Mouse (Mus musculus): Measurements from ENCODE around the gene Zmynd12.

The Zmynd12 gene

DNA sequence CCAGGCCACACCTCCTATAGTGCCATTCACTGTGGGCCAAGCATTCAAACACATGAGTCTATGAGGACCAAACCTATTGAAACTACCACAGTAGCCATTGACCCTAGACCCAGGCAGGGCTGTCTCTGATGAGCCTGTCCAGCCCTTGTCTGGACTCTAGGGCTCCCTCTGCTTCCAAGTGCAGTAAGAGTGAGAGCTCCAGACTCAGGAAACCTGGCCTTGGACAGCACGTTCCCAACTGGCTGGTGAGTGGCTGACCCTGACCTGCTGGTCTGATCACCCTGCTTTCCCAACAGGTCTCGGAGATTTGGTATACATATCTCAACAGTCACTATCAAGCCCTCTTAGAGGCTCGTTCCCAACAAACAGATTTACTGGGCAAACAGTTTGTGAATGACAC, 25.2 kb downstream of the Zmynd12 start:
- no peak for DNase-seq (ENCODE audit: low spot score in 2 of 2)

DNA sequence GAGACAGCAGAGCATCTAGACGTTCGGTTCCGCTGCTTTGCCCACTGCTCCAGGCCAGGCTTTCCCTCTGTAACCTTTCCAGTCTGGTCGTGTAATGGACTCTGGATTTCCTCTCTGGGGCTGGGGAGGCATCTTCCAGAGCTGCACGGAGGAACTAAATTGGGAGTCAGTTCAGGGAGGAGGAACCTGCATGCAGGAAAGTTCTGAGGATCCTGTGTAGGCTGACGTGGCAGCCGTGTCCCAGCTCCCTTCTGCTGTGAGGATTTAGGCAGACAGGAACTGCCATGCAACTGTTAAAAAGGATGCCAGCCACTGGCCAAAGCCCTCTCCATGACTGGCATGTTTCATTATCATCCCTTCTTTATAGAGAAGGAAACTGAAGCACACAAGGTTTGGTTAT, 27.8 kb downstream of the Zmynd12 start:
- DNase-seq (ENCODE audit: low spot score in 2 of 2) = no peak

DNA sequence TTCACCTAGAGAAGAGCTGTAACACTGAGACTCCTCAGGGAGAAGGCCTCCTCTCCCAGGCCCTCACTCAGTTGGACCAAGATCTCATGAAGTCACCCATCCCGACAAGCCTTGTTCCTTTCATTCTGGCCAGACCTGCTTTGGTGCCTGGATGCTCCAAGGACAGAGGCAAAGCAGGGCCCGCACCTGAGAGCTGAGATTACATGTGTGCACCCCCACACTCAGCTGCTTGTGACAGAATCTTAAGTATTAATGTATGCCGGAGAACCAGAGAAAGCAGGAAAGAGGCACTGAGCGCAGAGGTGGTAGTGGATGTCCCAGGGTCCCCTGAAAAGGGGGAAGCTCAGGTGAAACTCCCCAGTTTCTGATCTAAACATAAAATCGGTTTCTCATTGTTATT, 30.5 kb downstream of the Zmynd12 start:
- DNase-seq (ENCODE audit: low spot score in 2 of 2) = no peak

DNA sequence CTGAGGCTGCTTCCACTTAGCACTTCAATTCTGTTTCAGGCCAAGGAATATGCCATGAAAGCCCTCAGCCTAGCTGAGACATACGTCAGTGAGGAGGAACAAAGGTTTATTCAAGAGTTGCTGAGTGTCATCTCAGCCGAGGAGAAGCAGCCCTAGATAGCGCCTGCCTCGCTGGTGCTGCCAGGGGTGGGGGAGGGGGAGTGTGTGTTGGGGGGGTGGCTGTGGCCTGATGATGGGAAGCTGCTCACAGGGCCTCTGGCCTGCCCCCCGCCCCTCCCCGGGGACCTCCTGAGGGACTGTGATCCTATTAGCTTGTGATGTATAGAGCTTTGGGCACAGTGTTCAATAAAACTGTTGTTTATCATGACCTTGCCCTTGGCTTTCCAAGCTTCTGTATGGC, 30.9 kb downstream of the Zmynd12 start:
- DNase-seq (ENCODE audit: low spot score in 2 of 2) = no peak

DNA sequence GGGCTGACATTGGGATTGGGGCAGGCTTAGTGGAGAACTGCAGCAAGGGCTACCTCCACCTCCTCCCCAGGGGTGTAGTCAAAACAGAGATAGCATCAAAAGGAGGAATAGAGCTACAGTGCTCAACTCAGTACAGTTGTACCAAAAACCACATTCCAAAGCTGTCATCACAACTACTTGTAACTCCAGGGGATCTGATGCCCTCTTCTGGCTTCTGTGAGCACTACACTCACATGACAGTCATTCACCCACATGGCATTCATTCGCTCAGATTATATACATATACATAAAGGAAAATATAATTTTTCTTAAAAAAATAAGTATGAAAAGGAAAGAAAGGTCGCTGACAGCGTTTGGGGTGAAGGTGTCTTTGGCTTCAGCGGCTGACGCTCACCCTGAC, 37.7 kb downstream of the Zmynd12 start:
- peak; percentile 18 to 52 for DNase-seq (ENCODE audit: low spot score in 2 of 2)

DNA sequence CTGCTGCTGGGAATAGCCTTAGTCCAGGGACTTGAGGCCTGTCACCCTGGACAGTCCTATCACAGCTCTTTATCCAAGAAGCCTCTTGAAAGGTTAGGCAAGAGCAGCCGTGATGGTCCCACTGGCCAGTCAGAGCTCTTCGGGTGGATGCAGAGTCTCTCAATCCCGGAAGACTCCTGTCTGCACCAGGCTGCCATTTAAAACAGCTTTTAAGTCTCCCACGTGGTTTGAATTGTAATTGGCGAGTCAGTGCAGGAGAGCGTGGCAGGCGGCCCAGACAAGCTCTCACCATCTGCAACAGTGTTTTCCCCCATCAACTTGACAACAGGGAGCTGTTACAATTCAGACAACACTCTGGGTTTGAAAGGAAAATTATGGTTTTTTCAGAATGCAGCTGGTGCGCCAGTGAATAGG, 38.1 kb downstream of the Zmynd12 start:
- no peak for DNase-seq (ENCODE audit: low spot score in 2 of 2)

DNA sequence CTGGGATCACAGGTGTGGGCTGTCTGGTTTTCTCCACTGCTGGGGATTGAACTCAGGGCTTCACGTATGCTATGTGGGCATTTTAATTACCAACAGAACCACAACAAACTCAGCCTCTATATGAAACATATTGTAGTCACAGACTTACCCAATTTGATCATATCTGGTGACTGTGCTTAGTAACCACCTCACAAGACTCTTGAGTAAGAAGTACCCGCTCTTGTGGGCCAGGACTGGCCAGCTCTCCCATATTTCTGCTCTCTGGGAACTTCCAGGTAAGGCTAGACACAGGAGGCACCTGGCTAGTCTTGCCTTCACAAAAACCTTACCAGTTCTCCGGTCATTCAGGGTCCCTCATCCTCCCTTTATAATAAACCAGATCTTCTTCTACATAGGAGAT, 39.8 kb downstream of the Zmynd12 start:
- DNase-seq (ENCODE audit: low spot score in 2 of 2) = no peak

DNA sequence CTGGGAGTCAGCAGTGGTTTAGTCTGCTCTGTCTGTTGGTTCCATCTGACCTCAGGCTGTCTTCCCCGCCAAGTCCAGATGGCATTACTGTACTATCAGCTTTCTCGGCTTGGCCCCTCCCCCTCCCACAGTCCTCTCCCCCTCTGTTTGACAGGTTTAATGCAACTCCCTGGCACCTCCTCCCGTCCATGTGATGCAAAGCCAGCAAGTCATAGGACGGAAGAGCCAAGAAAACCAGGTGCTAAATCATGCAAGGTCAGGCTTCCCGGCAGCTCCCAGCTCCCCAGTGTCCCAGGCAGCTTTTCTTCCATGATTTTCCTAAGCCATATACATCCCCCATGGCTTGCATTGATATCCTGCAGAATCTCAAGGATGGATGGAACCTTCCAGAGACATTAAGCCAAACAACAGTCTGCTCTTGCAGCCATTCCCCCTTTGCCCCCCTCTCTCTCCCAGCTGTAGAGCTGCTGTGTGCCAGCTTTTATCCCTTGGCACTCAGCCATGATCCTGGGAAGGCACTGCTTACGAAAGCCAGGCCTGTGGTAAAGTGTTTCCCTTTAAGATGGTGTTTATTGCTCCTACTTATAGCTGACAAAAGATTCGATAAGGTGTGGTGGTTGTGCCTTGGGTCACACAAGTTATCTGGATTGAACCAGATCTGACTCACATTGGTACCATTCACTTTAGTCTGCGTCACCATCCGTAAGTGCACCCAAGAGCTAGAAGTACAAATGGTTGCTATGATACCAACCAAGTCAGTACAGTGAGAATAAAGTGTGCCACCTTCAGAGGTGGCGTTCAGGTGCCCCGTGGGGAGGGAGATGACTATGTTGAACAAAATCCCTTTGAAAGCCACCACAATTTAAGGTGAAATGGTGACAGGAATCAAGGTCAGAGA, 40.5 kb downstream of the Zmynd12 start:
- peak in 1 of 2 experiments; percentile 61 for DNase-seq (ENCODE audit: low spot score in 2 of 2)

DNA sequence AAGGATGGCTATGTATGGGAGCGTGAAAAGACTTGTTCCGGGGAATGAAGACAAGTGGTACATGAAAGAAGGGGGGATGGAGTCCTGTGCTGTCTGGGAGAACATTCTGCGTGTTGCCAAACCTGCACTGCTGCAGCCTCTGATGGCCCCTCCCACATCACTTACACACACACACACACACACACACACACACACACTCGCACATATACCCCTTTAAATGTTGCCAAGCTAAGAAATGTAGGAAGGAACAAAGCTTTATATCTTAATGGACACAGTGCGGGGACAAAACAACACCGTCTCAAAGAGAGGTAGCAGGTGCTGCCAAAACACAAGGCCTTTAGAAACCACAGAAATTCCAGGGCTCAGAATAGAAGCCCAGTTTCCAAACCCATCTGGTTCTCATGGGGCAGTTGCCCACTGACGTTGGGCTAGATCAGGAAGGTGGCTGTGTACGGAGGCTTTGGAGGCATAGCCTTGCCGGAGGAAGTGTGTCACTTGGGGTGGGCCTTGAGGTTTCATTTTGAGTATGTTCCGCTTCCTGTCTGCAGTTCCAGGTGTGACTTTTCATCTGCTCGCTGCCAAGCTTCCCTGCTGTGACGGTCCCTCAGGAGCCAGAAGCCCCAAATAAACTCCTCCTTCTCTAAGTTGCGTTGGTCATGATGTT, 41.3 kb downstream of the Zmynd12 start:
- DNase-seq (ENCODE audit: low spot score in 2 of 2) = peak; percentile 10 to 44

DNA sequence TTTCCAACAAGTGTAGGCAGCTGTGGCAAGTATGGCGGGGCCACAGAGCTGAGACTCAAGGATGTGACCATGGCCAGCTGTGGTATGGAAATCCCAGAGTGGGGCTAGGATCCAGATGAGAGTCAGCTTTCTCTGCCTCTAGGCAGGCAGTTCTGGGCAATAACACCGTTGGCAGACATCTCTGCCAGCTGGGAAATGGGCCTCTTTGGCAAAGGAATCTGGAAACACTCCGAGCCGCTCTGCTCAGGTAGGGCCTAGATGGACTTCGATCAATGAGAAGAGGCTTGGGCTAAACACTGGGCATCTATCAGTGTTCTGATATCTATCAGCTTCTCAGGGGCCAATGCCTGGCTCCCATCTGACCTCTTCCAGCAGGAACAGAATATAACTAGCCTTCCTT, 43.2 kb downstream of the Zmynd12 start:
- no peak for DNase-seq (ENCODE audit: low spot score in 2 of 2)

DNA sequence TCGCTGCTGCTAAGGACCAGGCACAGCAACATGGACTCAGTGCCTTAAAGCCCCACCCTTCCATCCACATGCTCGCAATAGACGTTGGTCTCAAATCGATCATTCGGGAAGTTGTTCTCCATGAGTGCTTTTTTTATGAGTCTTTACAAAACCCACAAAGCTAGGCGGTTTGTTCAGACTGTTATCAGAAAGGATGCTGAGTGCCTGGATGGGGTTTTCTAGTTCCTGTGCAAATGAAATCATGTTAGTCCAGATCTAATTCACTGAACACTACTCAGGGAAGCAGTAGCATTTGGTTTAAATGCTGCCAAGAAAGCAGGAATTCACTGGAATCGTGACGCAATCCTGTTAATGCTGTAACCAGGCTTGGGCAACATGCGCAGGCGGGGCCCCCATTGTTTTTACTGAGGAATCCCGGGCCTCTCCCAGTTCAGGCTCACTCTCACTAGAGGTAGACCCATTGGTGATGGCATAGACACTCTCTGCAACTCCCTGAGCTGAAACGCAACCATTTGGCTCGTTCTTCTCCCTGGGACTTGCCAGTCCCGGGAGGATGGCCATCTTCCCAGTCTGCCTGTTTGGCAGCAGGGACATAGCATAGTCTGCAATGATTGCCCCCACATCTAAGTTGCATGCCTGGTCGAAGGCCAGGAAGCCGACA, 45.2 kb downstream of the Zmynd12 start:
- DNase-seq (ENCODE audit: low spot score in 2 of 2) = no peak

DNA sequence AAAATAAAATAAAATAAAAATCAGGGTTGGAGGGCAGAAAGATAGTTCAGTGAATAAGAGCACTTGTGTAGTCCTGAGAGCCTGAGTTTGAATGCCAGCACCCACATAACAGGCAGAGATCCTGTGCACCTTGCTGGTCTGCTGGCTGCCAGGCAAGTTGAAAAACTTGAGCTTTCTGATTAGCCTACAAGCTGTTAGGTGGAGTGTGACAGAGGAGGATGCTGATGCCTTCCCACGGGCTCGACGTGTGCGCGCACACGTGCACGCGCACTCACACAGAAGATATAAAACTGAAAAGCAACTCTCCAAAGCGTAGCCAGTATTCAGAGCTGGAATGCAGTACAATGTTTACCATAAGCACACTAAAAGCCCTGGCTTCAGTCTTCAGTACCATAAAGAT, 49.9 kb downstream of the Zmynd12 start:
- no peak for DNase-seq (ENCODE audit: low spot score in 2 of 2)

DNA sequence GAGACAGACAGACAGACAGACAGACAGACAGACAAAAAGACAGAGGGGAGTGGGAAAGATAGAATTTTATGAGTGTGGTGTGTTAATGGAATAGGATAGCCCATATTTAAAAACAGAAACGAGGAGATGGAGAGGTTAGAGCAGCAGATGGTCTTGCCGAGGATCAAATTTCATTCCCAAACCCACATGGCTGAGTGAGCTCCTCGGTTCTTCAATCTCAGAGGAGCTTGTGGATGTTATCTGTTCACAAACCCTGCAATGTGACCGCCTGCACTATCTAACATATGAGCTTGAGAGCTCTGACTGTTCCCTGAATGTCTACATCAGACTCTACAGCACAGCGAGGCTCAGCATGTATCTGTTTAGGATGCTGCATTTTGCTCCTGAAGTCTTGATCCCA, 50.5 kb downstream of the Zmynd12 start:
- no peak for DNase-seq (ENCODE audit: low spot score in 2 of 2)

DNA sequence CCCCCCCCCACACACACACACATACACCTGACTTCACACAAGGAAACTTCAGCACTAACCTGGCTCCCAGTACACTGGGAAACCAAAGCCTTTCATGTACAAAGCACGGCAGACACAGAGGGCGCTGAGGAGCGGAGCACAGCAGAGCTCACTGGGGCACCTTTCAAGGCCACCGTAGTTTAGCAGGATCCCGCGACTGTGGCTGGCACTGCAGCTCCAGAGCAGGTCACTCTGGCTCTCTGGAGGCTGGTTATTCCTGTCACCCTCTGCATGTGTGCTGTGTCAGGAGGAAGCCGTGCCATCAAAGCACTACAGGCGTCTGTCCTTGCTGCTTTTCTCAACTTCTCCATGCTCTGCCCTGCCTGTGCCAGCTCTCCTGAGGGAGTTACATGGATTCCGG, 60.4 kb downstream of the Zmynd12 start:
- DNase-seq (ENCODE audit: low spot score in 2 of 2) = no peak

DNA sequence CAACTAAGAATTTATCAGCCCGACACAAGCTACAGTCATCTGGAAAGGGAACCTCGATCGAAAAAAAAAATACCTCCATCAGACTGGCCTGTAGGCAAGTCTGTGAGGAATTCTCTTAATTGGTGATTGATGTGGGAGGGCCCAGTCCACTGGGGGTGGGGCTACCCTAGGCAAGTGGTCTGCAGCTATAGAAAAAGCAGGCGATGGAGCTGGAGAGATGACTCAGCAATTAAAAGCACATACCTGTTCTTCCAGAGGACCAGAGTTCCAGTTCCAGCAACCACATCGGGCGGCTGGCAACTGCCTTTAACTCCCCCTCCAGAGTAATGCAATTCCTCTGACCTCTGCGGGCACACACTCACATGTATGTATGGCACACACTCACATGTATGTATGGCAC, 62.3 kb downstream of the Zmynd12 start:
- no peak for DNase-seq (ENCODE audit: low spot score in 2 of 2)

DNA sequence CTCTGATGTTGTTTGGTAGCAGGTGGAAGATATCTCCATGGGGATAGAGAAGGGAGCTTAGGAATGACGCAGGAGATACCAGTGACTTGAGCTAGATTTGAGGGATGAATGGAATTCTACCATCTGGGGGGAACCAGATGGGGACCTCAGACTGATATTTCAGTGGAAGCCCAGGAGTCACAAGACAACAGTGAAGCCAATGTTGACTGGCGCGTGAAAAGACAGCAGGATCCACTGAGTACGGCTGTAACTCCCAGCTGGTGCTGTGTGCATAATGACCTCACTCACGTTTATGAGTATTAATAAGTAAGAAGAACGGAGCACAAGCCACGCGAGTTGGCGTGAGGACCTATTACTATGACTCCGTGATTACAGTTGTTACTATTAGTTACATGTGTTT, 67.1 kb downstream of the Zmynd12 start:
- no peak for DNase-seq (ENCODE audit: low spot score in 2 of 2)

DNA sequence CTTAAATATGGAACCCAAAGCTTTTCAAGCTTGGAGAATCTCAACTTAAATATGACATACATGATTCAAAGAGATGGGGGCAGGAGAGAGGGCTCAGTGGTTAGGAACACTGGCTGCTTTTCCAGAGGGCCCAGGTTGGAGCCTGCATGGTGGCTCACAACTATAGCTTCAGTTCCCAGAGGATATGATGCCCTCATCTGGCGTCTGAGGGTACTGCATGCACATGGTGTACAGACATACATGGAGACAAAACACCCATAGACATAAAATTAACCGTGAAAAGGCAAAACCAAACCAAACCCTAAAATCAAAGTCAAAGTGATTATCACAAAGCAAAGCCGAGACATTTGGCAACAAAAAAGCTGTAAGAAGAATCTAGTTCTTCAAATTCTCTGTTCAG, 68.2 kb downstream of the Zmynd12 start:
- DNase-seq (ENCODE audit: low spot score in 2 of 2) = peak; percentile 18 to 57

DNA sequence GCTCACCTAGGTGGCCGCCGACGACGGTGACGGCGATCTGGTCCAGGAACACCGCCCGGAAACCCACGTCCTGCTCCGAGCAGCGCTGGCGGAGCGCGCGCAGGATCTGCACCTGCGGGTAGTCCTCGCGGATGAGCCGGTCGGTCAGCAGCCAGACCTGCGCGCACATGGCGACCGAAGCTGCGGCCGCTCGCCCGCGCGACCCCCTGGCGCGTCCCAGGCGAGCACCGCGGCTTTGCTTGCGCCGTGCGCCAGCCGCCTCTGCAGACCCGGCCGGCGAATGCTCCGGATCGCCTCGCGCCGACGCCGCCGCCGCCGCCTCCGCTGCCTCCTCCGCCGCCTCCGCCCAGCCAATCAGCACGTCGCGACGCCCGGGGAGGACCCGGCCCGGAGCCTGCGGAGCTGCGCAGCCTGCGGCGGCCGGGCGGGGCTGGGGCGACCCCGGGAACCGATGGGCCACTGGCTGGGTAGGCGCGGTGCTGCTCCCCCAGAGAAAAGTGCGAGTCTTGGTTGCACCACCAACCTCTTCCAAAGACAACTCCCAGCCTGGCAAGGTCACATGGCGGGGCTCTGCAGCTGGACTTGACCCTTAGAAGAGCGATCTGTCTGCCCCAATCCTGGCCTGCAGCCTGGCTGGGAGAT, 69.8 kb downstream of the Zmynd12 start, which contains the start of gene Rimkla:
Gene Rimkla, minus strand, starts transcription at position 338 of the 642 bp plus-strand sequence.
- DNase-seq (ENCODE audit: low spot score in 2 of 2) = peak in 1 of 2 experiments; percentile 36

DNA sequence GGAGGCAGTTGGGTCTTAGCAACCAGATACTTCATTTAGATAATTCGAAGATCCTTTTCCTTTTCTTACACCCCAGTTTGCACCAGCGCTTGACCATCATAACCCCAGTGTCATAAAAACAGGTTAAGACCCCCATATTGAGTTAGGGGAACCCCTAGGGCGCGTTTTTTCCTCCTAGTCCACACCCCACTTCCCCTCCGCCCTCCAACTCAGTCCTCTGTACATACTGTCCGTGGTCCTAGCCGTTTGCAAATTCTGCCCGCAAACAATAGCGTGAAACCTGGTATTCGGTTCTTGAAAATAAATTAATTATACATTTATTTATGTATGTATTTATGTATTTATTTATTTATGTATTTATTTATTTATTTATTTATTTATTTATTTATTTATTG, 70.3 kb downstream of the Zmynd12 start:
- DNase-seq (ENCODE audit: low spot score in 2 of 2) = no peak

DNA sequence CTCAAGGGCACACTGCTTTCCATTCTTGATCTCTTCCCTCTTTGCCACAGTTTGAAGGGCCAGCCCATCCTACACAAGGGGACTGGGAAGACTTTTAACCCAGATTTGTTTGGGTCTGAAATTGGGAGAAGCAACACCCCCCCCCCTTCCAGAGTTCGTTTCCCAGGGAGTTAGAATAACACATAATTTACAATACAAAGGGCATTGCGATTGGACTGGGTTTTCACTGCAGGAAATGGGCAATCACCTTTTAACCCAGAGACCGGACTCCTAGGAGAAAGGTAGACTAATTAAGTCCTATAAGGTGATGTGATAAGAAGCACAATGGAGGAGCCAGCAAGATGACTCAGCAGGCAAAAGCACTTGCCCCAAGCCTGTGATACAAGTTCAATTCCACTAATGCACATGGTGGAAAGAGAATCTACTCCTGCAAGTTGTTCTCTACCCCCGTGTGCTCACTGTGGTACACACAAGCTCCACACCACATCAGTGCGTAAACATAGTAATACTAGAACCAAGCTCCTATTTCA, 75.8 kb downstream of the Zmynd12 start:
- DNase-seq (ENCODE audit: low spot score in 2 of 2) = no peak

DNA sequence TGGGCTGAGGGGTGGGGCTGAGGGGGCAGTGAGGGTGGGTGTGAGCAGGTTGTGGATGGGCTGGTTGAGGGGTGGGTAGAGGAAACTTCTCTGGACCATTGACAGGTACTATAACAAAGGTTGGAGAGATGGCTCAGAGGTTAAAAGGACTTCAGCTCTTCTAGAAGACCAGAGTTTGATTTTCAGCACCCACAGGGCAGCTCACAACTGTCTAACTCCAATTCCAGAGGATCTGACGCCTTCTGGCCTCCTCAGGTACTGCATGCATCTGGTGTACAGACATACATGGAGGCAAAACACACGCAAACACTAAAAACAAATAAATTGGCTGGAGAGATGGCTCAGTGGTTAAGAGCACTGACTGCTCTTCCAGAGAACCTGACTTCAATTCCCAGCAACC, 89.0 kb downstream of the Zmynd12 start:
- DNase-seq (ENCODE audit: low spot score in 2 of 2) = no peak

DNA sequence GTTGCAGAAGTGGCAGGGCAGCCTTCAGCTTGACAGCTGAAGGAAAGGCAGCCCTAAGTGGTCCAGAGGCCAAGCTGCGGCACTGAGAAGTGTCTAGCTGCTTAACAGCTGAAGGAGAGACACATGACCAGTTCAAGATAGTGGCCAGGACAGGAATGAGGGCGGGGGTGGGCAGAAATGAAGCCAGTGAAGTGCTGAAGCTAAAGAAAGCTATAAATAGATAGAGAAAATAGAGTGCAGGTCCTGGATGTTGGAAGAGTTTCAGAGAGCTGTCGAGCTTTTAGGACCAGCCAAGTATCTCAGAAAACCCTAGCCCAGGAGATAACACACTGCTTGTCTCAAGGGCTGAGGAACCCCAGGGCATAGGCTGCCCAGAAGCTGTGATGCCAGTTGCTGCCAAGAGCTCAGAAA, 90.1 kb downstream of the Zmynd12 start:
- DNase-seq (ENCODE audit: low spot score in 2 of 2) = no peak

All from spleen, postnatal 10 days (tissue).